Mouse (Mus musculus) CH12.LX (cell line): ENCODE measurements around the gene Cradd.

Experiments
- CTCF ChIP-seq, 2 experiments: IDR thresholded peaks in 1 of 2; conservative IDR thresholded peaks in 1 of 2; 2 replicates each; pipeline ENCODE4 v1.5.1; 2011 to 2012; ENCODE audit warnings: low read depth in 2 of 2, low read length in 2 of 2, improper control_type of control experiment in 1 of 2, inconsistent platforms in 1 of 2, mild to moderate bottlenecking in 1 of 2, moderate library complexity in 1 of 2
- USF2 ChIP-seq: conservative IDR thresholded peaks from 2 replicates; pipeline ENCODE4 v1.6.1; 2011; ENCODE audit warnings: low read depth, low read length, improper control_type of control experiment

- TF ChIP-seq CTCF (conservative IDR thresholded peaks at IDR 0.05 in 1 of 2, IDR thresholded peaks at IDR 0.05 in 1 of 2; ENCODE audit: low read depth in 2 of 2, low read length in 2 of 2): no peak
- no peak for TF ChIP-seq USF2
Observed at GRCm38 (mm10) chr10:95139645-95140044, 184.3 kb downstream of the Cradd start.
